In the genomic region with DNA sequence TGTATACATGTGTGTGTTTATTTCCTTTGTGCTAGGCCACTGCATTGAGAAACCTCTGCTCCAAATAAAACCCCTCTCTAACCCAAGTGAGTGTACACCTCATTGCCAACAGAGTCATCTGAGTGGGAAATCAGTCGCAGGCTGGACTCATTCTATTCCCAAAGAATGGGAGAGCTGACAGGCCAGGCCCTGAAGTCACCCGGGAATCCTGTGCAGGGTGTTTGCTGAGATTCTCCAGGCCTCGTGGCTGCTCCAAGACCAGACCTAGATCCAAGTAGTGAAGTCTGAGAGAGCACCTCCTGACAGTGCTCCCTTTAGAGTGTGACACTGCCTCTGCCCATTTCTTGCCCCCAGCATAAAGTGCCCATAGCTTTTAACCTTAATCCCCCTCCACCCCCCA, we compare ENCODE assay signal across 13 mouse cellular contexts.
A peak's percentile ranks its signal among the peaks of the same experiment; 100 is the strongest.
DNase-seq lines count a peak whose midpoint lies in the region; ATAC-seq and TF ChIP-seq lines count a peak whose summit lies in the region.
"Had no signal": no experiment of that assay in that cellular context is flagged by ENCODE, and none has a peak within 500 bp of the region (broad histone marks: within the 10 kb centered on the region; RNA-seq: fewer than 3 reads in every experiment).

No protein-coding gene starts in this region.

- no peaks in the 10 kb centered on the region for H3K36me3 ChIP-seq in hindbrain, embryonic 10.5 days
- H3K36me3 ChIP-seq in hindbrain, embryonic 11.5 days (ENCODE audit: control insufficient read depth, insufficient read depth, low read length) = no peaks in the 10 kb centered on the region
- no peaks in the 10 kb centered on the region for H3K36me3 ChIP-seq in midbrain, embryonic 10.5 days
- H3K36me3 ChIP-seq in midbrain, postnatal 0 days (ENCODE audit: insufficient read depth, low read length) = no peaks in the 10 kb centered on the region
- H3K36me3 ChIP-seq in intestine, postnatal 0 days (ENCODE audit: control insufficient read depth, insufficient read depth) = no peaks in the 10 kb centered on the region
- no peaks in the 10 kb centered on the region for H3K36me3 ChIP-seq in stomach, postnatal 0 days (ENCODE audit: control insufficient read depth, insufficient read depth, low read length)
- H3K36me3 ChIP-seq: forebrain, embryonic 15.5 days had no signal

- peak overlapping the region; percentile 67; the same call in 1 of the 2 replicates for H3K27ac ChIP-seq in hindbrain, embryonic 10.5 days
- H3K27ac ChIP-seq in hindbrain, embryonic 11.5 days (ENCODE audit: low read depth, low read length) = no peak overlapping the region
- peak overlapping the region; percentile 67; the same call in 1 of the 2 replicates for H3K27ac ChIP-seq in midbrain, embryonic 10.5 days (replicated peaks)
- H3K27ac ChIP-seq in midbrain, postnatal 0 days (ENCODE audit: low read depth, low read length) = no peak overlapping the region
- peak overlapping the region; percentile 15; the same call in 1 of the 2 replicates for H3K27ac ChIP-seq in intestine, postnatal 0 days (ENCODE audit: low read depth, low read length)
- H3K27ac ChIP-seq in stomach, postnatal 0 days (replicated peaks) = peak overlapping the region; percentile 67
- H3K27ac ChIP-seq: forebrain, embryonic 15.5 days had no signal

- DNase-seq in hindbrain, embryonic 10.5 days (ENCODE audit: low spot score) = no peak
- DNase-seq in hindbrain, embryonic 11.5 days (ENCODE audit: low spot score) = no peak
- no peak for DNase-seq in midbrain, embryonic 10.5 days (ENCODE audit: low spot score)
- DNase-seq in midbrain, postnatal 0 days (ENCODE audit: low spot score) = no peak
- no peak for DNase-seq in stomach, postnatal 0 days (ENCODE audit: low spot score)
- no peak for DNase-seq in right cerebral cortex, postnatal 14 days
- DNase-seq: adrenal gland, postnatal 25 days; cerebellum, adult 2 months; embryo, embryonic 11 days; layer of hippocampus, postnatal 36 days; thymus, postnatal 25 days had no signal

- H3K4me2 ChIP-seq in hindbrain, embryonic 11.5 days (replicated peaks; ENCODE audit: low read depth, low read length) = no peak overlapping the region
- H3K4me2 ChIP-seq in midbrain, postnatal 0 days (ENCODE audit: low read depth, low read length, poor library complexity, severe bottlenecking) = no peak overlapping the region
- H3K4me2 ChIP-seq in intestine, postnatal 0 days (replicated peaks; ENCODE audit: low read depth) = no peak overlapping the region
- H3K4me2 ChIP-seq in stomach, postnatal 0 days (replicated peaks; ENCODE audit: low read depth) = no peak overlapping the region
- H3K4me2 ChIP-seq: forebrain, embryonic 15.5 days had no signal

- no peak for ATAC-seq in hindbrain, embryonic 11.5 days (ENCODE audit: low FRiP score)
- no peak for ATAC-seq in midbrain, postnatal 0 days (ENCODE audit: low FRiP score)
- no peak for ATAC-seq in intestine, postnatal 0 days
- ATAC-seq in stomach, postnatal 0 days (ENCODE audit: low FRiP score, low TSS enrichment) = no peak
- ATAC-seq: forebrain, embryonic 15.5 days had no signal

- peaks cover 92% of the 10 kb centered on the region for H3K4me1 ChIP-seq in hindbrain, embryonic 10.5 days (replicated peaks)
- H3K4me1 ChIP-seq in hindbrain, embryonic 11.5 days (replicated peaks; ENCODE audit: control insufficient read depth, insufficient read depth, low read length) = peaks cover 11% of the 10 kb centered on the region
- H3K4me1 ChIP-seq in midbrain, embryonic 10.5 days = peaks cover 82% of the 10 kb centered on the region
- H3K4me1 ChIP-seq in midbrain, postnatal 0 days (ENCODE audit: insufficient read depth, low read length) = no peaks in the 10 kb centered on the region
- H3K4me1 ChIP-seq in intestine, postnatal 0 days (replicated peaks; ENCODE audit: control insufficient read depth, insufficient read depth, low read length) = peaks cover 38% of the 10 kb centered on the region
- H3K4me1 ChIP-seq in stomach, postnatal 0 days (replicated peaks; ENCODE audit: control insufficient read depth, insufficient read depth) = peaks cover 25% of the 10 kb centered on the region

- 0 out of 2 replicates have a peak, but pooled peaks cover 23% of the 10 kb centered on the region for H3K27me3 ChIP-seq in hindbrain, embryonic 10.5 days (ENCODE audit: insufficient read depth, poor library complexity, severe bottlenecking)
- H3K27me3 ChIP-seq in hindbrain, embryonic 11.5 days (ENCODE audit: control insufficient read depth, insufficient read depth, low read length) = no peaks in the 10 kb centered on the region
- H3K27me3 ChIP-seq in midbrain, embryonic 10.5 days (ENCODE audit: low read depth, poor library complexity, severe bottlenecking) = peaks cover 23% of the 10 kb centered on the region
- no peaks in the 10 kb centered on the region for H3K27me3 ChIP-seq in midbrain, postnatal 0 days (ENCODE audit: insufficient read depth, low read length)
- no peaks in the 10 kb centered on the region for H3K27me3 ChIP-seq in intestine, postnatal 0 days (replicated peaks; ENCODE audit: control insufficient read depth, insufficient read depth, low read length)
- no peaks in the 10 kb centered on the region for H3K27me3 ChIP-seq in stomach, postnatal 0 days (ENCODE audit: control insufficient read depth, insufficient read depth, low read length)
- H3K27me3 ChIP-seq: forebrain, embryonic 15.5 days had no signal

- TF ChIP-seq EP300 in stomach, postnatal 0 days (optimal IDR thresholded peaks at IDR 0.05) = no peak

- no peak overlapping the region for H3K9ac ChIP-seq in hindbrain, embryonic 11.5 days (ENCODE audit: low read depth, low read length)
- no peak overlapping the region for H3K9ac ChIP-seq in midbrain, postnatal 0 days (replicated peaks; ENCODE audit: low read length, poor library complexity, severe bottlenecking)
- no peak overlapping the region for H3K9ac ChIP-seq in intestine, postnatal 0 days (ENCODE audit: low read depth, low read length)
- H3K9ac ChIP-seq in stomach, postnatal 0 days (ENCODE audit: low read length) = no peak overlapping the region
- H3K9ac ChIP-seq: forebrain, embryonic 15.5 days had no signal

- H3K4me3 ChIP-seq in hindbrain, embryonic 10.5 days = no peak overlapping the region
- H3K4me3 ChIP-seq in hindbrain, embryonic 11.5 days (ENCODE audit: low read depth, low read length) = no peak overlapping the region
- H3K4me3 ChIP-seq in midbrain, embryonic 10.5 days = no peak overlapping the region
- H3K4me3 ChIP-seq in midbrain, postnatal 0 days (ENCODE audit: low read depth, low read length) = no peak overlapping the region
- no peak overlapping the region for H3K4me3 ChIP-seq in intestine, postnatal 0 days (ENCODE audit: low read depth, low read length)
- H3K4me3 ChIP-seq in stomach, postnatal 0 days (ENCODE audit: low read depth, low read length) = no peak overlapping the region
- H3K4me3 ChIP-seq: forebrain, embryonic 15.5 days had no signal

- no peak for TF ChIP-seq CTCF in midbrain, postnatal 0 days (IDR thresholded peaks at IDR 0.05)
- no peak for TF ChIP-seq CTCF in intestine, postnatal 0 days (IDR thresholded peaks at IDR 0.05; ENCODE audit: low read depth)
- no peak for TF ChIP-seq CTCF in stomach, postnatal 0 days (IDR thresholded peaks at IDR 0.05; ENCODE audit: low read depth)

- 63% methylated on average over 3 of the region's 3 CpGs for WGBS in hindbrain, embryonic 10.5 days
- WGBS in hindbrain, embryonic 11.5 days = 59% methylated on average over 3 of the region's 3 CpGs
- WGBS in midbrain, embryonic 10.5 days = 70% methylated on average over 3 of the region's 3 CpGs
- 65% methylated on average over 3 of the region's 3 CpGs for WGBS in midbrain, postnatal 0 days
- 36% methylated on average over 3 of the region's 3 CpGs for WGBS in intestine, postnatal 0 days
- 35% methylated on average over 3 of the region's 3 CpGs for WGBS in stomach, postnatal 0 days

- H3K9me3 ChIP-seq in hindbrain, embryonic 10.5 days = no peaks in the 10 kb centered on the region
- no peaks in the 10 kb centered on the region for H3K9me3 ChIP-seq in hindbrain, embryonic 11.5 days (ENCODE audit: control insufficient read depth, low read length)
- no peaks in the 10 kb centered on the region for H3K9me3 ChIP-seq in midbrain, embryonic 10.5 days (replicated peaks)
- H3K9me3 ChIP-seq in midbrain, postnatal 0 days (ENCODE audit: low read length) = no peaks in the 10 kb centered on the region
- H3K9me3 ChIP-seq in intestine, postnatal 0 days (ENCODE audit: control insufficient read depth) = no peaks in the 10 kb centered on the region
- no peaks in the 10 kb centered on the region for H3K9me3 ChIP-seq in stomach, postnatal 0 days (ENCODE audit: control insufficient read depth, low read length)
- H3K9me3 ChIP-seq: forebrain, embryonic 15.5 days had no signal

Comparison
In these comparisons a context has a peak if more than half of its experiments do, and no peak if none do; other contexts are left out.
1. H3K27ac ChIP-seq: peak in hindbrain, embryonic 10.5 days (single experiment), midbrain, embryonic 10.5 days (single experiment), intestine, postnatal 0 days (single experiment) and stomach, postnatal 0 days (single experiment); none in hindbrain, embryonic 11.5 days (single experiment) and midbrain, postnatal 0 days (single experiment).